Mouse (Mus musculus) hindlimb bud, embryonic 11.5 days (tissue): ENCODE results near the gene Srd5a1.
"Not testable (repeated sequence)": the region's sequence is repeated elsewhere in the genome, so short reads cannot be mapped to it uniquely, and the experiment has no call there.

Experiments
- DNase-seq: peaks from one replicate; pipeline ENCODE4 v3.0.0-alpha.2; 2012; ENCODE audit warnings: low read depth, low spot score; ENCODE audit errors: extremely low spot score

Gene Srd5a1

GRCm38 (mm10) chr13:69611398-69612174 lies at the start of gene Srd5a1:
Srd5a1 (minus strand) TSS chr13:69611442.
- peak; percentile 97 for DNase-seq

- no peak for DNase-seq
These were observed 43.3 kb upstream of the Srd5a1 start for GRCm38 (mm10) chr13:69654508-69654907.

GRCm38 (mm10) chr13:69646481-69646880 lies 35.2 kb upstream of the Srd5a1 start:
- no peak for DNase-seq

- DNase-seq = no peak
These were observed 34.6 kb upstream of the Srd5a1 start for GRCm38 (mm10) chr13:69645694-69646423.

- no peak for DNase-seq
These were observed 33.4 kb upstream of the Srd5a1 start for GRCm38 (mm10) chr13:69644427-69645166.

- DNase-seq = no peak
These were observed 32.7 kb upstream of the Srd5a1 start for GRCm38 (mm10) chr13:69643937-69644336.

- no peak for DNase-seq
These were observed 31.5 kb upstream of the Srd5a1 start for GRCm38 (mm10) chr13:69642656-69643216.

- DNase-seq = no peak
These were observed 29.8 kb upstream of the Srd5a1 start for GRCm38 (mm10) chr13:69641017-69641416.

GRCm38 (mm10) chr13:69640541-69640940 lies 29.3 kb upstream of the Srd5a1 start:
- DNase-seq = no peak

GRCm38 (mm10) chr13:69640126-69640525 lies 28.9 kb upstream of the Srd5a1 start:
- no peak for DNase-seq

- DNase-seq = no peak
These were observed 28.0 kb upstream of the Srd5a1 start for GRCm38 (mm10) chr13:69639251-69639650.

GRCm38 (mm10) chr13:69638108-69638626 lies 26.9 kb upstream of the Srd5a1 start:
- DNase-seq = no peak

- no peak for DNase-seq
These were observed 26.4 kb upstream of the Srd5a1 start for GRCm38 (mm10) chr13:69637657-69638056.

GRCm38 (mm10) chr13:69636816-69637215 lies 25.6 kb upstream of the Srd5a1 start:
- no peak for DNase-seq

- no peak for DNase-seq
These were observed 25.1 kb upstream of the Srd5a1 start for GRCm38 (mm10) chr13:69636375-69636774.

- not testable (repeated sequence) for DNase-seq
These were observed 24.6 kb upstream of the Srd5a1 start for GRCm38 (mm10) chr13:69635836-69636235.

GRCm38 (mm10) chr13:69633988-69634387 lies 22.7 kb upstream of the Srd5a1 start:
- no peak for DNase-seq

- no peak for DNase-seq
These were observed 22.3 kb upstream of the Srd5a1 start for GRCm38 (mm10) chr13:69633551-69633950.

GRCm38 (mm10) chr13:69631659-69632058 lies 20.4 kb upstream of the Srd5a1 start:
- DNase-seq = no peak

GRCm38 (mm10) chr13:69631111-69631510 lies 19.9 kb upstream of the Srd5a1 start:
- DNase-seq = no peak

GRCm38 (mm10) chr13:69630576-69630975 lies 19.3 kb upstream of the Srd5a1 start:
- DNase-seq = no peak
